Mouse (Mus musculus) hematopoietic stem cell, adult 5-6 weeks (primary cell): ENCODE data around the gene Pakap. TPM values are rescaled to one million over a fixed set of nuclear protein-coding genes. Genes with fewer than 3 reads are reported as not detected.

Source experiments
- total RNA-seq: library from RNA; stranded (forward); fragments of 172-1452, 232-1000 nt; gene quantifications from 2 replicates; pipeline ENCODE4 v1.2.3, GENCODE M21; 2017

Gene Pakap
- total RNA-seq, 1 experiment from 2014 or later: not detected

Other genes starting within 250 kb of the Pakap start
- not detected in 2 replicates for gene Palm2, start 133.9 kb upstream of the Pakap start, total RNA-seq
- gene Akap2, start 149.5 kb downstream of the Pakap start, total RNA-seq: under 0.01 TPM in 1 of 2 replicates, not detected in the other